Mouse (Mus musculus) kidney, embryonic 14.5 days (tissue): Measurements from ENCODE around the gene Glrx5. TPM values are rescaled to one million over a fixed set of nuclear protein-coding genes. Genes with fewer than 3 reads are reported as not detected.

Experiments
- ATAC-seq: fragments of 200-750 bp; cut with Nextera tagmentation; 2 replicates; pipeline ENCODE4 v1.8.0; 2017; ENCODE audit warnings: moderate number of reproducible peaks, mild to moderate bottlenecking, moderate TSS enrichment, moderate library complexity; ENCODE audit not compliant: low FRiP score, low TSS enrichment
- H3K27ac ChIP-seq: fragments of 300-500 bp; sonication (generic); 2 replicates; pipeline ENCODE4 v1.5.1; 2014; ENCODE audit warnings: low read depth, mild to moderate bottlenecking, low read length, moderate library complexity, mixed read lengths
- H3K27me3 ChIP-seq: fragments of 300-500 bp; sonication (generic); 2 replicates; pipeline ENCODE4 v1.6.1; 2014; ENCODE audit warnings: mild to moderate bottlenecking, low read length; ENCODE audit not compliant: control insufficient read depth, insufficient read depth
- H3K36me3 ChIP-seq: fragments of 300-500 bp; sonication (generic); 2 replicates; pipeline ENCODE4 v1.6.1; 2014; ENCODE audit warnings: low read length, mixed read lengths; ENCODE audit not compliant: control insufficient read depth, insufficient read depth
- H3K4me1 ChIP-seq: fragments of 300-500 bp; sonication (generic); 2 replicates; pipeline ENCODE4 v1.6.1; 2014; ENCODE audit warnings: low read length, mixed read lengths; ENCODE audit not compliant: control insufficient read depth, insufficient read depth
- H3K4me2 ChIP-seq: fragments of 300-500 bp; sonication (generic); replicated peaks from 2 replicates; pipeline ENCODE4 v1.6.1; 2014; ENCODE audit warnings: low read depth, mild to moderate bottlenecking, low read length
- H3K4me3 ChIP-seq: fragments of 300-500 bp; sonication (generic); 2 replicates; pipeline ENCODE4 v1.5.1; 2014; ENCODE audit warnings: mild to moderate bottlenecking, low read length
- H3K9ac ChIP-seq: fragments of 300-500 bp; sonication (generic); 2 replicates; pipeline ENCODE4 v1.6.1; 2014; ENCODE audit warnings: low read depth, mild to moderate bottlenecking, low read length, moderate library complexity
- H3K9me3 ChIP-seq: fragments of 300-500 bp; sonication (generic); 2 replicates; pipeline ENCODE4 v1.6.1; 2016; ENCODE audit warnings: low read length; ENCODE audit not compliant: control insufficient read depth
- WGBS: fragments of 180-500 bp; shearing (Covaris S2); extraction: QIAGEN DNeasy Blood & Tissue Kit; methylation state at CpG from one replicate; pipeline ENCODE4 v1.1.7; 2014; 5-methylcytosine and 5-hydroxymethylcytosine counted together
- polyA plus RNA-seq: library from polyadenylated mRNA; unstranded; fragments of >200 nt; fragmentation: Nextera tagmentation; extraction: Ambion mirVana; gene quantifications from 2 replicates; pipeline ENCODE4 v1.2.1, GENCODE M21; 2014

Glrx5 gene
- polyA plus RNA-seq, 1 experiment from 2014 or later, result 195 TPM

DNA sequence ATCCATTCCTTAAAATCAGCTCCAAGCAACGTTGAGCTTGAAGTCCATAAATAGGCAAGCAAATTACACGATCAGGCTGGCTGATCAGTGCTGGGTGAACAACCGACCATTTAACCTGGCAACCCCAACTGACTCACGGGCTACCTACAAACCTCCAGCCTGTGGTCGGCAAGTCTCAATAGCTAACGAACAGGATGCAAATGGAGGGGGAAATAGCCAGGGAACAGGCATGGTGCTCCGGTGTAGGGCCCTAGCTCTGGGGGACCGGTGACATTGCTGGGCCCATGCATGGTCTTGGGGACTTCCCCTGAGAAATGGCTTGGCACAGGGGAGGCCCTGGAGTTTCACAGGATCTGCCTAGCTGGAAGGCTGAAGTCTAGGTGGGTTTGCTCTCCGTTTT lies 31.2 kb upstream of the Glrx5 start:
- Histone ChIP-seq H3K4me3 (no peak overlapping the region), H3K9ac (no peak overlapping the region), H3K27ac (no peak overlapping the region), H3K36me3 (no peaks in the 10 kb centered on the region), H3K4me1 (no peaks in the 10 kb centered on the region; the same call in 1 of the 2 replicates), H3K4me2 (no peak overlapping the region), H3K9me3 (no peaks in the 10 kb centered on the region), H3K27me3 (no peaks in the 10 kb centered on the region)
- WGBS, result 82% methylated on average over 9 of the region's 9 CpGs
- ATAC-seq, result no peak

DNA sequence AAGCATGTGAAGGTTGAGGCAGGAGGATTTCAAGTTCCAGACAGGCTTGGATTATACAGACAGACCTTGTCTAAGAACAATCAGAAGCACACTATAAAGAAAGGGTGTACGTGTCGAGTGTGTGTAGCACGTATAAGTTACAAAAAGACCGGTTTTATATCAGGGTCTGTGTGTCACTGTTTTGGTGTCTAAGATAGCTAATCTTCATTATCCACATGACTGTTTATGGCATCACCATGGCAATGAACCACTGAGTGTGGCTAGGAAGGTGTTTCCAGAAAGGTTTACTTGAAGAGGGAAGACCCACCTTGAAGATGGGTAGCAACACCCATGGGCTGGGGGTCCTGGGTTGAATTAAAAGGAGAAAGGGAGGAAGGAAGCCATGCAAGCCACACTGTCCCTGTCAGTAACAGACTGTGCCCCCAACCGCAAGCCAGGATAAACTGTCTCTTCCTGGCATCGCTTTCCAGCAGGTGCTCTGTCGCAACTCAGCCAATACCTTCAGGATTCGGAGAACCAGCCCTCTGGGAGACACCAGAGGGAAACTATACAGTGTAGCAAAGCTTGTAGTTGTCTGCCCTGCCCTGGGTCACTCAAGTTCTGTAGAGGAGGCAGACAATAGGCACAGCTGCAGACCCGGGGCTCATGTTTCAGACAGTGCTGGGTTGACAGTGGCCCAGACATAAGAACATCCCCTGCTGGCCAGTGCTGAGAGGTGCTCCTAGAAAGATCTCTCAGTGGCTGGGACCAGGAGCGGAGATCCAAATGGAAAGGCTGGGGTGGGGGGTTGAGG lies 30.0 kb upstream of the Glrx5 start:
- no peaks in the 10 kb centered on the region for H3K36me3 ChIP-seq
- peak; percentile 83 for ATAC-seq
- WGBS, result 68% methylated on average over 10 of the region's 10 CpGs

DNA sequence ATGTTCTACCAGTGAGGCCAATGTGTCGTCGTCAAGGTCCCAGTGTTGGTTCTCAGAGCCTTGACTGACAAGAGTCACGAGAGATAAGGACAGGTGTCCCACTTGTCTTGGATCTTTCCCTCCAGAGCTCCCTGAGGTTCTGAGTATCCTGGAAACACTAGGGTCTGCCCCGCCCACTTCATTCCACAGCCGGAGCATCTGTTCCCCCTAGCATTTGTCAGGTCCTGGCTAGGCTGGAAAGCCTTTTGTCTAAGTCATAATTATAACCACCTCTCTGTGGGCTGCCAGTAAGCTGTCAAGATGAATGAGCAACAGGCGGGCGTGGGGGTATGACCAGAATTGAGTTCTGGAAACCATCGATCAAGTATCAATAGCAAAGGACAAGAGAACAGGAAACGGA lies 29.3 kb upstream of the Glrx5 start:
- no peaks in the 10 kb centered on the region for H3K9me3 ChIP-seq
- ATAC-seq, result no peak; the same call in 1 of the 2 replicates
- H3K36me3 ChIP-seq, result no peaks in the 10 kb centered on the region
- H3K4me2 ChIP-seq, result no peak overlapping the region
- H3K9ac ChIP-seq, result no peak overlapping the region
- H3K4me3 ChIP-seq, result no peak overlapping the region
- no peaks in the 10 kb centered on the region; the same call in 1 of the 2 replicates for H3K4me1 ChIP-seq
- 43% methylated on average over 9 of the region's 9 CpGs for WGBS
- H3K27ac ChIP-seq, result no peak overlapping the region
- H3K27me3 ChIP-seq, result peaks cover 5% of the 10 kb centered on the region

More for the DNA sequence above, 30.0 kb upstream of the Glrx5 start:
- Histone ChIP-seq H3K27ac (no peak overlapping the region), H3K27me3 (no peaks in the 10 kb centered on the region), H3K4me3 (no peak overlapping the region), H3K9me3 (no peaks in the 10 kb centered on the region), H3K4me1 (no peaks in the 10 kb centered on the region; the same call in 1 of the 2 replicates), H3K4me2 (no peak overlapping the region), H3K9ac (no peak overlapping the region)

DNA sequence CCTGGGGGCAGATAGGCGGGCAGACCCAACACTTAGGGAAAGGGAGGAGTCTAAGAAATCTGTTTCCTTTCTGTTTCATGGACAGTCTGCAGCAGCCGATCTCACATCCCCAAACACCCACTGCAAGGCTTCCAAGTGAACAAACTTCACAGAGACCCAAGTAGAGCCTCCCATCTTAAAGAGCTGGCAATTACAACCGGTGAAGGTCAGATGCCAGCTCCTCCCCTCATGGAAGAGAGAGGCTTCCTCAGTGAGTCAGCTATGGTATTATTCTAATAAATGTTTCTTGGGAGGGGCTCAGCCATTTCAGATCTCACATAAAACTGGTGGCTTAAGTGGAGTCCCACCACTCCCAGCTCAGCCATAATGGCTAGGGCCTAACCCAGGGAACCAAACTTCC lies 28.8 kb upstream of the Glrx5 start:
- no peak for ATAC-seq
- no peak overlapping the region for H3K4me3 ChIP-seq
- WGBS, result 57% methylated on average over 3 of the region's 3 CpGs

DNA sequence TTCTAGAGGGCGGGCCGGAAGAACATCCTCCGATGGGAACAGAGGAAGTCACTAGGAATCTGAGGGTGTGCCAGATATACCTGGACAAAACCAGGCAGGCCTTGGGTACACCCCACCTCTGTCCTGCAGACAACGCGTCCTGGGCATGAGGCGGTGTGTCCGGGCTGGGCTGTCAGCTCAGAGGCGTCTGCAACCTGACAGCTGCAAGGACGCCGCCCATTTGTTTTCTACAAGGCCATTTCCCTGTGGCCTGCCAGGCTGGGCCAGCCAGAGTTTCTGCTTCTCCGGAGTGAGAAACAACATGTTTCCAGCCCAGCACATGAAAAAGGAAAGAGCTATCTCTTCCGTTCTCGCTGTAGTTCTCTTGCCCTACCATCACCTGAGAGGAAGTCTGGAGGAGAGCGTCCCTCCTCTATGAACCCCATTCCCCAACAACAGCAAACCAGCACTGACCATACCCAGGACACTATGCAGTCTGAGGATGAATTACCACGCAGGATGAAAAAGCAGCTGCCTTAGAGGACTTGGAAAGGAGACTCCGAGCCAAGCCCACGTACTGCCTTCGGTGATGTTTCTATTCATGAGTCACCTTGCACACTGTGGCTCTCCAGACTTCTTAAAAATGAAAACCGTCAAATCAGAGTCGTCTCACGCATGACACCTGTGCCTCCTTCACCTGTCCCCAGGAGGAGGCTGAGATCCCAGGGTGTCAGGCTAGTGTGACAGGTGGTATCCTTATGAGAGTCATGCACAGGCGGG lies 27.4 kb upstream of the Glrx5 start:
- H3K27me3 ChIP-seq, result peaks cover 17% of the 10 kb centered on the region
- no peak overlapping the region for H3K9ac ChIP-seq
- H3K9me3 ChIP-seq, result no peaks in the 10 kb centered on the region

More for the DNA sequence above, 28.8 kb upstream of the Glrx5 start:
- H3K9ac ChIP-seq, result no peak overlapping the region
- peaks cover 11% of the 10 kb centered on the region for H3K27me3 ChIP-seq
- no peak overlapping the region for H3K4me2 ChIP-seq
- H3K4me1 ChIP-seq, result peaks cover 2% of the 10 kb centered on the region; the same call in 1 of the 2 replicates
- H3K27ac ChIP-seq, result no peak overlapping the region
- H3K9me3 ChIP-seq, result no peaks in the 10 kb centered on the region
- no peaks in the 10 kb centered on the region for H3K36me3 ChIP-seq

DNA sequence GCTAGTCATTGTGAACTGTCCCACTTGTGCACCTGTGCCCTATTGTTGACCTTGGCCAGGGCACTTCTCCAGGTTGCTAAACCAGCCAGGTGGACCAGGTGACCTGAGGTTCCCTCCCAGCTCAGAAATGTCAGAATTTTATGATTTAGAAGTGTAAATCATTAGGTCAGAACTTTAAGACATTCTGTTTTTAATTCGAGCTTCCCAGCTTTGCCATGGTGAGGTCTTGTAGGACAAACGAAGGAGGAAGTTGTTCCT lies 26.8 kb upstream of the Glrx5 start:
- peaks cover 17% of the 10 kb centered on the region for H3K27me3 ChIP-seq
- WGBS, result 75% methylated on average over 2 of the region's 2 CpGs
- no peak overlapping the region for H3K9ac ChIP-seq

More for the DNA sequence above, 27.4 kb upstream of the Glrx5 start:
- Histone ChIP-seq H3K4me2 (no peak overlapping the region), H3K4me1 (peaks cover 2% of the 10 kb centered on the region; the same call in 1 of the 2 replicates), H3K27ac (no peak overlapping the region), H3K4me3 (no peak overlapping the region), H3K36me3 (no peaks in the 10 kb centered on the region)
- WGBS, result 79% methylated on average over 22 of the region's 22 CpGs
- ATAC-seq, result no peak

DNA sequence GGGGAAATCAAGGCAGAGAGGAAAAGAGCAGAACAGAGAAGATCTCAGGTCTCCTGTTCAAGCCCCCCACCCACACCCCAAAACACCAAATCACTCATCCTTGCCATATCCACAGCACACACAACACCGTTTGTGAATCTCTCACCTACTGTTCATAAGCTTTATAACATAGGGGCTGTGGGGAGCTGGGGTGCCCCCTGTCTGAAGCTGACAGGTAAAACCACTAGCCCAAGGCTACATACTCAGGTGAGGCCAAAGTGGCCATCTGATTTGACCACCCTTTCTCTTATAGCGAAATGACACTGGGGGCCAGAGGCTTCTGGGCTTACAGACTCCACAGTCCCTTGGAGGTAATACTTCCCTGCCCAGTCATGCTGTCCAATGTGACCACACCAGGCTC lies 24.3 kb upstream of the Glrx5 start:
- Histone ChIP-seq H3K27me3 (peaks cover 17% of the 10 kb centered on the region), H3K9me3 (no peaks in the 10 kb centered on the region), H3K4me3 (no peak overlapping the region), H3K4me2 (no peak overlapping the region; the same call in 1 of the 2 replicates), H3K9ac (no peak overlapping the region), H3K4me1 (peaks cover 2% of the 10 kb centered on the region; the same call in 1 of the 2 replicates), H3K36me3 (no peaks in the 10 kb centered on the region), H3K27ac (no peak overlapping the region)
- ATAC-seq, result no peak
- WGBS, result 55% methylated on average over 2 of the region's 2 CpGs

More for the DNA sequence above, 26.8 kb upstream of the Glrx5 start:
- no peaks in the 10 kb centered on the region for H3K36me3 ChIP-seq
- no peak overlapping the region for H3K4me3 ChIP-seq
- H3K9me3 ChIP-seq, result no peaks in the 10 kb centered on the region
- H3K4me2 ChIP-seq, result no peak overlapping the region
- H3K4me1 ChIP-seq, result peaks cover 2% of the 10 kb centered on the region; the same call in 1 of the 2 replicates
- ATAC-seq, result no peak
- no peak overlapping the region for H3K27ac ChIP-seq

DNA sequence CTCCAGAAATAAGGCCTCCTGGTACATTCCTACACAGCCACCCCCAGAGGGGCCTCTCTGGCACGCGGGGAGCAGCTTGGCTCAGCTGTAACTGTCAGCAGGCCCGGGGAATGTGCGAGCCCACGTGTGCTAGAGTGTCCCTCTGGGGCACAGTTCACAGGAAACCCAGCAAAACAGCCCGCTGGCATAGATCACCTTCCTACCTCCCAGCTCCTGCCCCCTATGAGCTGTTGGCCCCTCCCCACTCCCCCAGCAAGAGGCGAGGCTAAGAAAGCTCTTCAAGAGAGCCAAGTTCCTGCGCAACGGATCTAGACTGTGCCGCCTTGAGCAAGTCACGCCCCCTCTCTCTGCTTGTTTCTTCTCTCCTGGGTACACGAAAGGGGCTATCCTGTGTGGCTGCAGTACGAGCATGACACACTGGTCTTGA lies 23.7 kb upstream of the Glrx5 start:
- Histone ChIP-seq H3K9me3 (no peaks in the 10 kb centered on the region), H3K9ac (0 out of 2 replicates have a peak overlapping the region, but pooled peaks have one; percentile 8), H3K27ac (no peak overlapping the region), H3K27me3 (peaks cover 17% of the 10 kb centered on the region), H3K36me3 (no peaks in the 10 kb centered on the region), H3K4me2 (peak overlapping the region; percentile 94), H3K4me3 (peak overlapping the region; percentile 64), H3K4me1 (0 out of 2 replicates have a peak, but pooled peaks cover 2% of the 10 kb centered on the region)
- ATAC-seq, result peak; percentile 43; the same call in 1 of the 2 replicates
- 2% methylated on average over 13 of the region's 13 CpGs for WGBS
